Mouse (Mus musculus): ENCODE measurements around the gene Serpina3i. TPM values are rescaled to one million over a fixed set of nuclear protein-coding genes. Genes with fewer than 3 reads are reported as not detected.
A peak's percentile ranks its signal among the peaks of the same experiment; 100 is the strongest.

Gene Serpina3i
- not detected in 2 replicates for total RNA-seq (2014; fragmentation: Nextera tagmentation)
- 0.11 TPM in 1 of 2 replicates, not detected in the other for total RNA-seq (2017)
- polyA plus RNA-seq (2012), result not detected in 2 replicates

DNA sequence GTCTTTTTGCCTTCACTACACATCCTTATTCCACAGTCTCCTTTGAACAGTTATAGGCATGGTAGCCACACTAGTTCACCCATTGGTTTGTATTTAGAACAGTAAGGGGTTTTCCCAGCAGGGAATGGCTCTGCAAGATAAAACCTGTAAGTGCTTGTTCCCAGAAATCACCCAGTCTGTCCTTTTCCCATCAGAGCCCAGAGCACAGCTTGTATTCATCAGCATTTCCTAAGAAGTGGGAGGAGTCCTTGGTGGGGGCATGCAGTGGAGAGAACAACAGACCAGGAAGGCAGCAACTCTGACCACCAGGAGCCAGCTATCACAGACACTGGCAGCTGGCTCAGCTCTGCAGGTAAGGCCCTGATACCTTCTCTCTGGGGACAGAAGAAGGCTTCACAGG is at the start of gene Serpina3i:
Serpina3i (plus strand) TSS at position 260 of the 400 bp plus-strand sequence.
- ATAC-seq (ENCODE audit: extremely low read depth, insufficient number of reproducible peaks, low FRiP score, poor library complexity, severe bottlenecking) (no peak), DNase-seq (ENCODE audit: low spot score) (no peak)
- no peaks in the 10 kb centered on the region for H3K36me3 ChIP-seq (replicated peaks)
- H3K9me3 ChIP-seq (replicated peaks), result peaks cover 34% of the 10 kb centered on the region
- no peaks in the 10 kb centered on the region for H3K4me1 ChIP-seq (ENCODE audit: insufficient read depth, low read depth, low read length)
- no peaks in the 10 kb centered on the region for H3K27me3 ChIP-seq (ENCODE audit: insufficient read depth, low read length)
- no peak for TF ChIP-seq GATA2 (IDR thresholded peaks at IDR 0.05; ENCODE audit: borderline replicate concordance, low read depth, low read length)
- no peak for TF ChIP-seq POLR2AphosphoS5 (IDR thresholded peaks at IDR 0.05; ENCODE audit: insufficient replicate concordance, low read depth, low read length)
- no peak for TF ChIP-seq GATA1 (IDR thresholded peaks at IDR 0.05; ENCODE audit: borderline replicate concordance, low read length)
- no peak for TF ChIP-seq CTCF (IDR thresholded peaks at IDR 0.05; ENCODE audit: low read depth, low read length)
- TF ChIP-seq TAL1 (conservative IDR thresholded peaks at IDR 0.05; ENCODE audit: low read depth, low read length), result no peak
- no peak within 1 kb of the TSS for H3K4me3 ChIP-seq (ENCODE audit: low read depth, low read length)

GRCm38 (mm10) chr12:104213689-104214444 is 49.1 kb upstream of the Serpina3i start:
- Histone ChIP-seq H3K36me3 (replicated peaks) (no peaks in the 10 kb centered on the region), H3K4me1 (ENCODE audit: insufficient read depth, low read depth, low read length) (peaks cover 4% of the 10 kb centered on the region; the same call in 1 of the 2 replicates), H3K9me3 (replicated peaks) (peaks cover 21% of the 10 kb centered on the region), H3K27me3 (ENCODE audit: insufficient read depth, low read length) (no peaks in the 10 kb centered on the region), H3K4me3 (ENCODE audit: low read depth, low read length) (no peak overlapping the region)
- TF ChIP-seq CTCF (IDR thresholded peaks at IDR 0.05; ENCODE audit: low read depth, low read length), result no peak
- TF ChIP-seq POLR2AphosphoS5 (IDR thresholded peaks at IDR 0.05; ENCODE audit: insufficient replicate concordance, low read depth, low read length), result no peak
- no peak for TF ChIP-seq TAL1 (conservative IDR thresholded peaks at IDR 0.05; ENCODE audit: low read depth, low read length)
- TF ChIP-seq GATA1 (IDR thresholded peaks at IDR 0.05; ENCODE audit: borderline replicate concordance, low read length), result no peak
- no peak for TF ChIP-seq GATA2 (IDR thresholded peaks at IDR 0.05; ENCODE audit: borderline replicate concordance, low read depth, low read length)
- DNase-seq (ENCODE audit: low spot score), result no peak
- no peak for ATAC-seq (ENCODE audit: extremely low read depth, insufficient number of reproducible peaks, low FRiP score, poor library complexity, severe bottlenecking)

GRCm38 (mm10) chr12:104214445-104214753 is 48.5 kb upstream of the Serpina3i start, which contains the start of gene Serpina3f:
TSS of gene Serpina3f (plus strand) at chr12:104214544.
- H3K36me3 ChIP-seq (replicated peaks), result no peaks in the 10 kb centered on the region
- H3K9me3 ChIP-seq (replicated peaks), result peaks cover 20% of the 10 kb centered on the region
- DNase-seq (ENCODE audit: low spot score) (no peak), ATAC-seq (ENCODE audit: extremely low read depth, insufficient number of reproducible peaks, low FRiP score, poor library complexity, severe bottlenecking) (no peak)
- no peak within 1 kb of the TSS for H3K4me3 ChIP-seq (ENCODE audit: low read depth, low read length)
- H3K27me3 ChIP-seq (ENCODE audit: insufficient read depth, low read length), result no peaks in the 10 kb centered on the region
- peaks cover 4% of the 10 kb centered on the region; the same call in 1 of the 2 replicates for H3K4me1 ChIP-seq (ENCODE audit: insufficient read depth, low read depth, low read length)
- TF ChIP-seq TAL1 (conservative IDR thresholded peaks at IDR 0.05; ENCODE audit: low read depth, low read length), result no peak
- TF ChIP-seq GATA2 (IDR thresholded peaks at IDR 0.05; ENCODE audit: borderline replicate concordance, low read depth, low read length), result no peak
- no peak for TF ChIP-seq CTCF (IDR thresholded peaks at IDR 0.05; ENCODE audit: low read depth, low read length)
- no peak for TF ChIP-seq POLR2AphosphoS5 (IDR thresholded peaks at IDR 0.05; ENCODE audit: insufficient replicate concordance, low read depth, low read length)
- TF ChIP-seq GATA1 (IDR thresholded peaks at IDR 0.05; ENCODE audit: borderline replicate concordance, low read length), result no peak

GRCm38 (mm10) chr12:104215249-104215648 is 47.7 kb upstream of the Serpina3i start:
- DNase-seq (ENCODE audit: low spot score), result no peak
- Histone ChIP-seq H3K4me1 (ENCODE audit: insufficient read depth, low read depth, low read length) (peaks cover 4% of the 10 kb centered on the region; the same call in 1 of the 2 replicates), H3K4me3 (ENCODE audit: low read depth, low read length) (no peak overlapping the region), H3K36me3 (replicated peaks) (no peaks in the 10 kb centered on the region), H3K27me3 (ENCODE audit: insufficient read depth, low read length) (no peaks in the 10 kb centered on the region), H3K9me3 (replicated peaks) (peaks cover 19% of the 10 kb centered on the region)
- ATAC-seq (ENCODE audit: extremely low read depth, insufficient number of reproducible peaks, low FRiP score, poor library complexity, severe bottlenecking), result peak; percentile 23; the same call in 1 of the 2 replicates
- TF ChIP-seq GATA2 (IDR thresholded peaks at IDR 0.05; ENCODE audit: borderline replicate concordance, low read depth, low read length), result no peak
- TF ChIP-seq GATA1 (IDR thresholded peaks at IDR 0.05; ENCODE audit: borderline replicate concordance, low read length), result no peak
- no peak for TF ChIP-seq CTCF (IDR thresholded peaks at IDR 0.05; ENCODE audit: low read depth, low read length)
- TF ChIP-seq POLR2AphosphoS5 (IDR thresholded peaks at IDR 0.05; ENCODE audit: insufficient replicate concordance, low read depth, low read length), result no peak
- no peak for TF ChIP-seq TAL1 (conservative IDR thresholded peaks at IDR 0.05; ENCODE audit: low read depth, low read length)

- Histone ChIP-seq H3K9me3 (replicated peaks) (peaks cover 37% of the 10 kb centered on the region), H3K4me1 (ENCODE audit: insufficient read depth, low read depth, low read length) (no peaks in the 10 kb centered on the region)
Measured at GRCm38 (mm10) chr12:104221616-104222015, 41.3 kb upstream of the Serpina3i start.

GRCm38 (mm10) chr12:104223690-104224089 is 39.2 kb upstream of the Serpina3i start:
- Histone ChIP-seq H3K27me3 (ENCODE audit: insufficient read depth, low read length) (no peaks in the 10 kb centered on the region), H3K4me3 (ENCODE audit: low read depth, low read length) (no peak overlapping the region), H3K9me3 (replicated peaks) (peaks cover 40% of the 10 kb centered on the region), H3K36me3 (replicated peaks) (no peaks in the 10 kb centered on the region), H3K4me1 (ENCODE audit: insufficient read depth, low read depth, low read length) (no peaks in the 10 kb centered on the region)
- ATAC-seq (ENCODE audit: extremely low read depth, insufficient number of reproducible peaks, low FRiP score, poor library complexity, severe bottlenecking) (no peak), DNase-seq (ENCODE audit: low spot score) (no peak)
- no peak for TF ChIP-seq TAL1 (conservative IDR thresholded peaks at IDR 0.05; ENCODE audit: low read depth, low read length)
- no peak for TF ChIP-seq POLR2AphosphoS5 (IDR thresholded peaks at IDR 0.05; ENCODE audit: insufficient replicate concordance, low read depth, low read length)
- TF ChIP-seq CTCF (IDR thresholded peaks at IDR 0.05; ENCODE audit: low read depth, low read length), result no peak
- no peak for TF ChIP-seq GATA2 (IDR thresholded peaks at IDR 0.05; ENCODE audit: borderline replicate concordance, low read depth, low read length)
- TF ChIP-seq GATA1 (IDR thresholded peaks at IDR 0.05; ENCODE audit: borderline replicate concordance, low read length), result no peak

More at GRCm38 (mm10) chr12:104221616-104222015, 41.3 kb upstream of the Serpina3i start:
- H3K27me3 ChIP-seq (ENCODE audit: insufficient read depth, low read length), result no peaks in the 10 kb centered on the region
- no peak for TF ChIP-seq POLR2AphosphoS5 (IDR thresholded peaks at IDR 0.05; ENCODE audit: insufficient replicate concordance, low read depth, low read length)
- no peak for TF ChIP-seq GATA1 (IDR thresholded peaks at IDR 0.05; ENCODE audit: borderline replicate concordance, low read length)
- no peak for TF ChIP-seq CTCF (IDR thresholded peaks at IDR 0.05; ENCODE audit: low read depth, low read length)
- no peak for DNase-seq (ENCODE audit: low spot score)
- H3K36me3 ChIP-seq (replicated peaks), result no peaks in the 10 kb centered on the region
- H3K4me3 ChIP-seq (ENCODE audit: low read depth, low read length), result no peak overlapping the region
- ATAC-seq (ENCODE audit: extremely low read depth, insufficient number of reproducible peaks, low FRiP score, poor library complexity, severe bottlenecking), result no peak
